Mouse (Mus musculus) Patski (cell line): ENCODE measurements around the gene Gm5108. TPM values are rescaled to one million over a fixed set of nuclear protein-coding genes. Genes with fewer than 3 reads are reported as not detected.

Experiments used
- ATAC-seq: fragments of 100-300 bp; one replicate; pipeline ENCODE4 v1.8.0; 2021
- CTCF ChIA-PET: fragments of 350-600 bp; sonication (Branson Sonifier 250); formaldehyde crosslinking; loops from one replicate; lab custom pipeline; 2022; ENCODE audit warnings: inconsistent platforms; lab: Charles Lee
- POLR2A ChIA-PET: fragments of 350-600 bp; sonication (Branson Sonifier 250); formaldehyde crosslinking; loops from one replicate; lab custom pipeline; 2022; ENCODE audit warnings: antibody characterized with exemption, inconsistent platforms; lab: Charles Lee
- DNase-seq: peaks from one replicate; pipeline ENCODE4 v3.0.0-alpha.2; 2011; ENCODE audit warnings: low read depth, low spot score
- H3K27me3 ChIP-seq: fragments of 371-371 bp; one replicate; pipeline ENCODE4 v1.5.1; 2021
- CTCF ChIP-seq: fragments of 100-300 bp; IDR thresholded peaks from one replicate; pipeline ENCODE4 v1.5.1; 2021
- in situ Hi-C: fragments of 300-500 bp; cut with MboI; formaldehyde crosslinking; loops from 3 replicates; pipeline ENCODE4 v1.11.1; 2018; ENCODE audit warnings: low pct_unique_long_range_greater_than_20kb, mixed read lengths
- polyA plus RNA-seq: library from polyadenylated mRNA; unstranded; gene quantifications from one replicate; pipeline ENCODE4 v1.2.3, GENCODE M21; 2021

Gene Gm5108
- polyA plus RNA-seq, 1 experiment from 2014 or later, result not detected

DNA sequence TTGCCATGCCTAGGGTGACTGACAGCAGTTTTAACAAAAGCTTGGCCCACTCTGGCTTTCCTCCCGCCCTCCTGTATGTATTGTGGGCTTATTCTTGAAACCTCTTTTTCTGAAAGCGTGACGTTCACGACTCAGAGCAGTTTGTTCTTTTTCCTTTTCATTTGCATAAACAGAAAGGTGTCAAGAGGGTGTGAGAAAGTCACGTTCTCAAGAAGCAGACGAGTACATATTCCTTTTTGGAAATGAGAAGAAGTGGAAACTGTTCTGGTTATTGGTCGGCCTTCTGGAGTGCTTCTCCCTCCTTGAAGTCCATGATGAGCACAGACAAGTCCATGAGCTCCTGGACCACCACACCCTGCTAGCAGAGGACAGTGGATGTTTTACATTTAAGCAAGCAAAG is 14.0 kb downstream of the Gm5108 start:
- in situ Hi-C loops, result no loop called here
- peaks cover 7% of the 10 kb centered on the region for H3K27me3 ChIP-seq
- TF ChIP-seq CTCF, result no peak
- no peak for ATAC-seq
- ChIA-PET POLR2A (no interaction called here), CTCF (no interaction called here)
- DNase-seq, result no peak

GRCm38 (mm10) chr5:67961708-67962629 is 20.5 kb downstream of the Gm5108 start:
- DNase-seq (no peak), ATAC-seq (no peak)
- no peak for TF ChIP-seq CTCF
- ChIA-PET CTCF (no interaction called here), POLR2A (no interaction called here)
- no peaks in the 10 kb centered on the region for H3K27me3 ChIP-seq
- in situ Hi-C loops, result no loop called here

DNA sequence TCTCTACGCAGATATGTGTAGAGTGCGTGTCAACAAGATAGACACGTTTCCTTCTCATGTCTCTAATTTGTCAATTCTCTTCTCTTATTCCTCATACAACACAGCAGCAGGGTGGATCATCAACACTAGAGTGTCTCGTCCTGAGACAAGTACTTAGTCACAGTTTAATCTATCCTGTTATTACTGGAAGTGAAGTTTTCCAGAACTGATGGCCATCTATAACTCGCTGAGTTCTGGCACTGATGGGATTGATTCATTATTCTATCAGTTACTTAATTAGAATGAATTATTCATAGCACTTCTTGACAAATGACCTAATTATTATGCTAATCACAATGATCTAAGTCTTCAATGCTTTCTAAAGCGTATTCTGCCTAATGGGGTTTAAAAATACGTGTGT is 28.1 kb downstream of the Gm5108 start:
- TF ChIP-seq CTCF, result no peak
- H3K27me3 ChIP-seq, result no peaks in the 10 kb centered on the region
- CTCF ChIA-PET, result no interaction called here
- in situ Hi-C loops, result no loop called here
- DNase-seq, result no peak
- POLR2A ChIA-PET, result no interaction called here
- ATAC-seq, result no peak

DNA sequence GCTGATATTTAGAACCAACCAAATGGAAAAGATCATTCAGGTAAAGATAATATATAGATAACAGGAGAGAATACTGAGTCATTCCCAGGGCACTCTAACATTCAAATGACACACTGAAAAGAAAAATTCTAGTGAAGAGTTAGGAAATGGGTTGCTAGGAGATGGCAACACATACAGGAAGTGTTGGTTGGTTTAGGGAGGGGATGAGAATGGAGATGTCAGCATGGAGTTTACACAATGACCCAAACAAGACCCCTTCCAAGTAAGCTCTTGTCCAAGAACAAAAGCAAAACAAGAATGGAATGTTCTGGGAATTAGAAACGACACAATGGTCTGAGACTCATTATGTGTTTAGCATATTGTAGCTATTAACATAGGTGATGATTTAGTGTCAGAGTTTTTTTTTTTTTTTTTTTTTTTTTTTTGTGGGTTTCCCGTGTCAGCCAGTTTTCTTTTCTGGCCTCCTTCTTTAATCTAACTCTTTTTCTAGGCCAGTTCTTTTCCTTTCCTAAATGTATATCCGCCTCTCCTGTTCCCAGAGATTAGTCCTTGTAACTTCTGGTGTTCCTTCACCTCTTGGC is 40.6 kb downstream of the Gm5108 start:
- in situ Hi-C loops, result no loop called here
- no peak for TF ChIP-seq CTCF
- ChIA-PET CTCF (no interaction called here), POLR2A (no interaction called here)
- no peak for DNase-seq
- H3K27me3 ChIP-seq, result no peaks in the 10 kb centered on the region
- ATAC-seq, result no peak

GRCm38 (mm10) chr5:67990426-67990825 is 49.0 kb downstream of the Gm5108 start:
- ATAC-seq (no peak), DNase-seq (no peak)
- no peak for TF ChIP-seq CTCF
- no peaks in the 10 kb centered on the region for H3K27me3 ChIP-seq
- ChIA-PET CTCF (interaction anchor here (1.3 kb wide), 1 partner anchor 11 kb away, joined by 3 read pairs; no protein-coding TSS in a partner anchor), POLR2A (no interaction called here)
- in situ Hi-C loops, result no loop called here

- POLR2A ChIA-PET, result no interaction called here
- TF ChIP-seq CTCF, result no peak
- H3K27me3 ChIP-seq, result peaks cover 5% of the 10 kb centered on the region
- CTCF ChIA-PET, result no interaction called here
- no peak for DNase-seq
- in situ Hi-C loops, result loop anchor here (25.0 kb wide), 1 partner anchor 465 kb away; no protein-coding TSS in a partner anchor
- no peak for ATAC-seq
These were observed 61.1 kb downstream of the Gm5108 start for GRCm38 (mm10) chr5:68002611-68003010.

DNA sequence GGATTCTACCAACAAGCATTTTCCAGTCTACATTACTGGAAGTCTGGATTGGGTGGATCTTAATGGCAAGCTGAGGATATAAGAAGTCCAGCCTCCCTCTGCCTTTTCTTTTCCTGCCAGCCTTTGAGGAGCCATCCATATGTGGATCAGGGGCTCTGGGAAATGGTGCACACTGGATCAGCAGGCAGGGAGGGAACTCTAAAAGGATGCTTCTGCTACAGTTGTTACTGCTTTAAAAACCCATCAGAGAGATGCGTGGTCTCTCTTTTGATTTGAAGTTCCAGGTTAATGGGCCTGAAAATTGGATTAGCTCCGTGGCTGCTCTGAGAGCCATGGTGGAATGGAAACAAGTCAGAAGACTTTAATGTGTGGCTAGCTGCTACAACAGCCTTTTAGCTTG is 62.4 kb downstream of the Gm5108 start:
- in situ Hi-C loops, result loop anchor here (25.0 kb wide), 1 partner anchor 467 kb away; no protein-coding TSS in a partner anchor

GRCm38 (mm10) chr5:68004419-68004818 is 63.0 kb downstream of the Gm5108 start:
- DNase-seq (no peak), ATAC-seq (no peak)
- no peaks in the 10 kb centered on the region for H3K27me3 ChIP-seq
- TF ChIP-seq CTCF, result no peak
- in situ Hi-C loops, result loop anchor here (25.0 kb wide), 1 partner anchor 467 kb away; no protein-coding TSS in a partner anchor
- ChIA-PET POLR2A (no interaction called here), CTCF (interaction anchor here (2.9 kb wide), 1 partner anchor 9 kb away, joined by 10 read pairs; no protein-coding TSS in a partner anchor)

More for the DNA sequence above, 62.4 kb downstream of the Gm5108 start:
- ATAC-seq, result no peak
- ChIA-PET CTCF (interaction anchor here (2.9 kb wide), 1 partner anchor 9 kb away, joined by 10 read pairs; no protein-coding TSS in a partner anchor), POLR2A (no interaction called here)
- no peak for DNase-seq
- no peak for TF ChIP-seq CTCF
- no peaks in the 10 kb centered on the region for H3K27me3 ChIP-seq

GRCm38 (mm10) chr5:68007074-68007473 is 65.6 kb downstream of the Gm5108 start:
- in situ Hi-C loops, result loop anchor here (25.0 kb wide), 1 partner anchor 470 kb away; no protein-coding TSS in a partner anchor
- ATAC-seq (no peak), DNase-seq (no peak)
- TF ChIP-seq CTCF, result no peak
- no peaks in the 10 kb centered on the region for H3K27me3 ChIP-seq
- ChIA-PET CTCF (no interaction called here), POLR2A (no interaction called here)

- in situ Hi-C loops, result loop anchor here (5.0 to 25.0 kb wide), 2 partner anchors 254 to 474 kb away; no protein-coding TSS in a partner anchor
- ATAC-seq (no peak), DNase-seq (no peak)
- POLR2A ChIA-PET, result no interaction called here
- CTCF ChIA-PET, result interaction anchor here (2.7 kb wide), 1 partner anchor 7 kb away, joined by 10 read pairs; no protein-coding TSS in a partner anchor
- no peak for TF ChIP-seq CTCF
- H3K27me3 ChIP-seq, result no peaks in the 10 kb centered on the region
These were observed 70.1 kb downstream of the Gm5108 start for GRCm38 (mm10) chr5:68011569-68011968.
